Mouse (Mus musculus): ENCODE measurements around the gene Olfr221. TPM values are rescaled to one million over a fixed set of nuclear protein-coding genes. Genes with fewer than 3 reads are reported as not detected.
A peak's percentile ranks its signal among the peaks of the same experiment; 100 is the strongest.

The Olfr221 gene
- polyA plus RNA-seq, 1 experiment from 2014 or later: not detected

GRCm38 (mm10) chr14:52021568-52022212, 20.6 kb downstream of the Olfr221 start:
- no peaks in the 10 kb centered on the region for H3K9me3 ChIP-seq (ENCODE audit: control insufficient read depth, low read length)
- no peaks in the 10 kb centered on the region for H3K27me3 ChIP-seq (ENCODE audit: control insufficient read depth, insufficient read depth, low read length)
- H3K4me3 ChIP-seq (replicated peaks; ENCODE audit: low read depth, low read length): no peak overlapping the region
- H3K4me2 ChIP-seq (ENCODE audit: low read length): 0 out of 2 replicates have a peak overlapping the region, but pooled peaks have one; percentile 66
- H3K27ac ChIP-seq (replicated peaks; ENCODE audit: low read depth, low read length): no peak overlapping the region
- no peak for ATAC-seq (ENCODE audit: low FRiP score, low TSS enrichment)
- 88% methylated on average over 8 of the region's 8 CpGs for whole genome bisulfite sequencing
- H3K36me3 ChIP-seq (ENCODE audit: control insufficient read depth, insufficient read depth, low read length): no peaks in the 10 kb centered on the region
- H3K4me1 ChIP-seq (ENCODE audit: control insufficient read depth, insufficient read depth, low read length): peaks cover 19% of the 10 kb centered on the region
- no peak for DNase-seq
- H3K9ac ChIP-seq (replicated peaks; ENCODE audit: low read length): no peak overlapping the region

GRCm38 (mm10) chr14:52021138-52021529, 21.1 kb downstream of the Olfr221 start:
- Histone ChIP-seq H3K36me3 (ENCODE audit: control insufficient read depth, insufficient read depth, low read length) (no peaks in the 10 kb centered on the region), H3K9ac (replicated peaks; ENCODE audit: low read length) (no peak overlapping the region), H3K4me1 (ENCODE audit: control insufficient read depth, insufficient read depth, low read length) (peaks cover 24% of the 10 kb centered on the region), H3K27ac (replicated peaks; ENCODE audit: low read depth, low read length) (no peak overlapping the region; the same call in 1 of the 2 replicates), H3K4me3 (replicated peaks; ENCODE audit: low read depth, low read length) (no peak overlapping the region), H3K4me2 (ENCODE audit: low read length) (peak overlapping the region; percentile 66), H3K9me3 (ENCODE audit: control insufficient read depth, low read length) (no peaks in the 10 kb centered on the region), H3K27me3 (ENCODE audit: control insufficient read depth, insufficient read depth, low read length) (no peaks in the 10 kb centered on the region)
- DNase-seq (no peak), ATAC-seq (ENCODE audit: low FRiP score, low TSS enrichment) (no peak)
- WGBS: 56% methylated on average over 4 of the region's 4 CpGs

- Histone ChIP-seq H3K9me3 (ENCODE audit: control insufficient read depth, low read length) (no peaks in the 10 kb centered on the region), H3K27me3 (ENCODE audit: control insufficient read depth, insufficient read depth, low read length) (no peaks in the 10 kb centered on the region), H3K4me2 (ENCODE audit: low read length) (peak within 1 kb of the TSS; percentile 66), H3K4me3 (replicated peaks; ENCODE audit: low read depth, low read length) (peak within 1 kb of the TSS; percentile 65), H3K36me3 (ENCODE audit: control insufficient read depth, insufficient read depth, low read length) (no peaks in the 10 kb centered on the region), H3K27ac (replicated peaks; ENCODE audit: low read depth, low read length) (peak within 1 kb of the TSS; percentile 99), H3K4me1 (ENCODE audit: control insufficient read depth, insufficient read depth, low read length) (peaks cover 29% of the 10 kb centered on the region), H3K9ac (replicated peaks; ENCODE audit: low read length) (peak within 1 kb of the TSS; percentile 97)
- WGBS: 7% methylated on average over 15 of the region's 15 CpGs
- peak; percentile 46 for ATAC-seq (ENCODE audit: low FRiP score, low TSS enrichment)
- DNase-seq: peak; percentile 88
Measured at GRCm38 (mm10) chr14:52020486-52021137, 21.6 kb downstream of the Olfr221 start, which contains the start of gene Zfp219. Gene Zfp219, minus strand, starts transcription at chr14:52020733.

GRCm38 (mm10) chr14:52019590-52020340, 22.5 kb downstream of the Olfr221 start:
- Histone ChIP-seq H3K27ac (replicated peaks; ENCODE audit: low read depth, low read length) (peak overlapping the region; percentile 99), H3K36me3 (ENCODE audit: control insufficient read depth, insufficient read depth, low read length) (no peaks in the 10 kb centered on the region), H3K27me3 (ENCODE audit: control insufficient read depth, insufficient read depth, low read length) (no peaks in the 10 kb centered on the region), H3K4me2 (ENCODE audit: low read length) (peak overlapping the region; percentile 66), H3K4me1 (ENCODE audit: control insufficient read depth, insufficient read depth, low read length) (peaks cover 36% of the 10 kb centered on the region), H3K9ac (replicated peaks; ENCODE audit: low read length) (peak overlapping the region; percentile 97), H3K4me3 (replicated peaks; ENCODE audit: low read depth, low read length) (peak overlapping the region; percentile 65), H3K9me3 (ENCODE audit: control insufficient read depth, low read length) (no peaks in the 10 kb centered on the region)
- DNase-seq (peak; percentile 99), ATAC-seq (ENCODE audit: low FRiP score, low TSS enrichment) (peak; percentile 91)
- WGBS: under 1% methylated on average over 68 of the region's 74 CpGs

GRCm38 (mm10) chr14:52019051-52019589, 23.1 kb downstream of the Olfr221 start:
- Histone ChIP-seq H3K4me3 (replicated peaks; ENCODE audit: low read depth, low read length) (peak overlapping the region; percentile 65), H3K9ac (replicated peaks; ENCODE audit: low read length) (peak overlapping the region; percentile 97), H3K4me2 (ENCODE audit: low read length) (peak overlapping the region; percentile 66), H3K36me3 (ENCODE audit: control insufficient read depth, insufficient read depth, low read length) (no peaks in the 10 kb centered on the region), H3K4me1 (ENCODE audit: control insufficient read depth, insufficient read depth, low read length) (peaks cover 36% of the 10 kb centered on the region), H3K27ac (replicated peaks; ENCODE audit: low read depth, low read length) (peak overlapping the region; percentile 99), H3K27me3 (ENCODE audit: control insufficient read depth, insufficient read depth, low read length) (no peaks in the 10 kb centered on the region), H3K9me3 (ENCODE audit: control insufficient read depth, low read length) (no peaks in the 10 kb centered on the region)
- DNase-seq (no peak), ATAC-seq (ENCODE audit: low FRiP score, low TSS enrichment) (peak; percentile 7; the same call in 1 of the 2 replicates)
- 33% methylated on average over 12 of the region's 12 CpGs for WGBS

- H3K4me3 ChIP-seq (replicated peaks; ENCODE audit: low read depth, low read length): peak overlapping the region; percentile 65
- no peaks in the 10 kb centered on the region for H3K9me3 ChIP-seq (ENCODE audit: control insufficient read depth, low read length)
- no peaks in the 10 kb centered on the region for H3K36me3 ChIP-seq (ENCODE audit: control insufficient read depth, insufficient read depth, low read length)
- 87% methylated on average over 15 of the region's 15 CpGs for WGBS
- peak overlapping the region; percentile 66 for H3K4me2 ChIP-seq (ENCODE audit: low read length)
- H3K27ac ChIP-seq (replicated peaks; ENCODE audit: low read depth, low read length): peak overlapping the region; percentile 99
- ATAC-seq (ENCODE audit: low FRiP score, low TSS enrichment) (no peak), DNase-seq (no peak)
- peaks cover 36% of the 10 kb centered on the region for H3K4me1 ChIP-seq (ENCODE audit: control insufficient read depth, insufficient read depth, low read length)
- peak overlapping the region; percentile 97; the same call in 1 of the 2 replicates for H3K9ac ChIP-seq (replicated peaks; ENCODE audit: low read length)
- no peaks in the 10 kb centered on the region for H3K27me3 ChIP-seq (ENCODE audit: control insufficient read depth, insufficient read depth, low read length)
Measured at GRCm38 (mm10) chr14:52018248-52019050, 23.8 kb downstream of the Olfr221 start.

- H3K36me3 ChIP-seq (ENCODE audit: control insufficient read depth, insufficient read depth, low read length): no peaks in the 10 kb centered on the region
- H3K27me3 ChIP-seq (ENCODE audit: control insufficient read depth, insufficient read depth, low read length): no peaks in the 10 kb centered on the region
- H3K9ac ChIP-seq (replicated peaks; ENCODE audit: low read length): no peak overlapping the region
- H3K4me2 ChIP-seq (ENCODE audit: low read length): no peak overlapping the region
- H3K4me3 ChIP-seq (replicated peaks; ENCODE audit: low read depth, low read length): no peak overlapping the region
- 83% methylated on average over 4 of the region's 4 CpGs for WGBS
- ATAC-seq (ENCODE audit: low FRiP score, low TSS enrichment) (no peak), DNase-seq (no peak)
- H3K27ac ChIP-seq (replicated peaks; ENCODE audit: low read depth, low read length): no peak overlapping the region
- no peaks in the 10 kb centered on the region for H3K9me3 ChIP-seq (ENCODE audit: control insufficient read depth, low read length)
- peaks cover 39% of the 10 kb centered on the region for H3K4me1 ChIP-seq (ENCODE audit: control insufficient read depth, insufficient read depth, low read length)
Measured at GRCm38 (mm10) chr14:52017662-52018061, 24.6 kb downstream of the Olfr221 start.

Measured in midbrain, embryonic 14.5 days (tissue).